Mouse (Mus musculus) mouse embryonic stem cell (cell line): ENCODE measurements around the gene Spata31d1d.
"Not testable (repeated sequence)": the region's sequence is repeated elsewhere in the genome, so short reads cannot be mapped to it uniquely, and the experiment has no call there.

Source experiments
- in situ Hi-C, 2 experiments: fragments of 300-500 bp; cut with MboI; formaldehyde crosslinking; loops; 1 replicate in 1 of 2; 3 replicates in 1 of 2; pipeline ENCODE4 v1.14.3; 2019 to 2020; ENCODE audit warnings: low sequenced_read_pairs in 2 of 2, low pct_unique_long_range_greater_than_20kb in 1 of 2, mixed read lengths in 1 of 2; ENCODE audit not compliant: unreplicated experiment in 1 of 2

The Spata31d1d gene

GRCm38 (mm10) chr13:59738455-59738854 is 6.9 kb upstream of the Spata31d1d start:
- in situ Hi-C loops: no loop called here

GRCm38 (mm10) chr13:59735190-59735589 is 3.6 kb upstream of the Spata31d1d start:
- in situ Hi-C loops: no loop called here

GRCm38 (mm10) chr13:59734347-59734746 is 2.8 kb upstream of the Spata31d1d start:
- in situ Hi-C loops: not testable (repeated sequence)

- in situ Hi-C loops: no loop called here
Observed at GRCm38 (mm10) chr13:59733936-59734335, 2.4 kb upstream of the Spata31d1d start.

- in situ Hi-C loops: no loop called here
Observed at GRCm38 (mm10) chr13:59728378-59729093, 3.0 kb downstream of the Spata31d1d start.

GRCm38 (mm10) chr13:59726139-59726867 is 5.2 kb downstream of the Spata31d1d start:
- in situ Hi-C loops: no loop called here

GRCm38 (mm10) chr13:59722089-59722488 is 9.5 kb downstream of the Spata31d1d start:
- in situ Hi-C loops: not testable (repeated sequence)

- in situ Hi-C loops: no loop called here
Observed at GRCm38 (mm10) chr13:59719475-59719874, 12.1 kb downstream of the Spata31d1d start.

GRCm38 (mm10) chr13:59718857-59719440 is 12.6 kb downstream of the Spata31d1d start:
- in situ Hi-C loops: not testable (repeated sequence)

GRCm38 (mm10) chr13:59713710-59714109 is 17.8 kb downstream of the Spata31d1d start:
- in situ Hi-C loops: no loop called here

- in situ Hi-C loops: not testable (repeated sequence)
Observed at GRCm38 (mm10) chr13:59711984-59712383, 19.6 kb downstream of the Spata31d1d start, which contains the start of gene Spata31d1b. Gene Spata31d1b, plus strand, starts transcription at chr13:59712284.

- in situ Hi-C loops: no loop called here
Observed at GRCm38 (mm10) chr13:59710230-59710629, 21.3 kb downstream of the Spata31d1d start, which contains the start of gene Spata31d1a. Gene Spata31d1a, minus strand, starts transcription at chr13:59710330.

GRCm38 (mm10) chr13:59704562-59704961 is 27.0 kb downstream of the Spata31d1d start:
- in situ Hi-C loops: no loop called here

GRCm38 (mm10) chr13:59703514-59703913 is 28.0 kb downstream of the Spata31d1d start:
- in situ Hi-C loops: no loop called here

- in situ Hi-C loops: not testable (repeated sequence)
Observed at GRCm38 (mm10) chr13:59700137-59700536, 31.4 kb downstream of the Spata31d1d start.

GRCm38 (mm10) chr13:59699131-59699530 is 32.4 kb downstream of the Spata31d1d start:
- in situ Hi-C loops: no loop called here

GRCm38 (mm10) chr13:59695781-59696180 is 35.8 kb downstream of the Spata31d1d start:
- in situ Hi-C loops: no loop called here

- in situ Hi-C loops: no loop called here
Observed at GRCm38 (mm10) chr13:59694008-59694407, 37.5 kb downstream of the Spata31d1d start, which contains the start of gene 4921517D22Rik. Gene 4921517D22Rik, minus strand, starts transcription at chr13:59694108.

- in situ Hi-C loops: no loop called here
Observed at GRCm38 (mm10) chr13:59691478-59691877, 40.1 kb downstream of the Spata31d1d start.
